Mouse (Mus musculus): ENCODE measurements around the gene Nras. TPM values are rescaled to one million over a fixed set of nuclear protein-coding genes. Genes with fewer than 3 reads are reported as not detected.

Nras gene
- polyA plus RNA-seq, 1 experiment from 2014 or later: 102 TPM

DNA sequence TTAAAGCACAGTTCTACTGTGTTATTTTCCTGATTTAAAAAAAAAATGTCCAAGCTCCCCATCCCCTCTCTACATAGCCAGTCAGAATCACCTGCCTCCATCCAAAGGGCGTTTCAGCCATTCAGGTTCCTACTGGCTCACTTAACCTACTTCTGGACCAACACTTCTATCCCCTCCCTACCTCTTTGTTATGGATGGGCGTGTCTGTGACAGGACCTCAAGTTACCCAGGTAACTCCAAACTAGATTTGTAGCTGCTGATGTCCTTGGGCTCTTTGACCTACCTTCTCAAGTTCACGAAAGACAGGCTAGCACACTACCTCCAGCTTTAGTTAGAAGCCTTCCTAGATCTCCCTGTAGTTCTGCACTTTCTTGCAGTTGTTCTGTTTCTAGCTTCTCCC, 27.9 kb downstream of the Nras start:
- Histone ChIP-seq H3K27me3 (ENCODE audit: insufficient read depth, low read length) (no peaks in the 10 kb centered on the region), H3K4me1 (ENCODE audit: insufficient read depth, low read length) (no peaks in the 10 kb centered on the region), H3K4me2 (replicated peaks; ENCODE audit: low read depth, low read length) (no peak overlapping the region), H3K36me3 (ENCODE audit: insufficient read depth, low read length) (no peaks in the 10 kb centered on the region), H3K9ac (replicated peaks; ENCODE audit: low read length) (no peak overlapping the region), H3K9me3 (ENCODE audit: low read length) (no peaks in the 10 kb centered on the region), H3K4me3 (ENCODE audit: low read length) (no peak overlapping the region), H3K27ac (ENCODE audit: low read length) (no peak overlapping the region)
- no peak for ATAC-seq (ENCODE audit: low FRiP score, low TSS enrichment)
- WGBS: 79% methylated on average over 3 of the region's 3 CpGs

DNA sequence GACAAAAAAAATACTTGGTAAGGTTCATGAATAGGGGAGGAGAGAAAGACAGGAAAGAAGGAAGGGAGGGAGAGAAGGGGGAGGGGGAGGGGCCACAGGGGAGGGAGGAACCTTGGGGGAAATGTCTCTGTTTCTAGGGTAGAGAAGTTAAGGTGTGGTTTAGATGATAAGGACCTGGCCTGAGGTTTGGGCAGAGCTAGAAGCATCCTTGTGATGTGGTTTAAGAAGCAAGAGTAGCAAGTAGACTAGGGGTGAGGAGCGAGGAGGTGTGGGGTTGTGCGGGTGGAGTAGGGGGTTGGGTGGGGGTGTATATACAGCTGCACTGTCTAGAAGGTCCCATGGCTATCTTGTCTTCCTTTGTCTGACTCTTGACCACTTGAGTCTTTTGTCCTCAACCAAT, 33.7 kb downstream of the Nras start:
- no peak overlapping the region for H3K4me3 ChIP-seq (ENCODE audit: low read length)
- H3K27ac ChIP-seq (ENCODE audit: low read length): no peak overlapping the region
- WGBS: 92% methylated on average over 2 of the region's 2 CpGs
- H3K9ac ChIP-seq (replicated peaks; ENCODE audit: low read length): no peak overlapping the region
- H3K4me1 ChIP-seq (ENCODE audit: insufficient read depth, low read length): no peaks in the 10 kb centered on the region
- no peaks in the 10 kb centered on the region for H3K9me3 ChIP-seq (ENCODE audit: low read length)
- no peaks in the 10 kb centered on the region for H3K27me3 ChIP-seq (ENCODE audit: insufficient read depth, low read length)
- no peak overlapping the region for H3K4me2 ChIP-seq (replicated peaks; ENCODE audit: low read depth, low read length)
- ATAC-seq (ENCODE audit: low FRiP score, low TSS enrichment): no peak
- H3K36me3 ChIP-seq (ENCODE audit: insufficient read depth, low read length): no peaks in the 10 kb centered on the region

DNA sequence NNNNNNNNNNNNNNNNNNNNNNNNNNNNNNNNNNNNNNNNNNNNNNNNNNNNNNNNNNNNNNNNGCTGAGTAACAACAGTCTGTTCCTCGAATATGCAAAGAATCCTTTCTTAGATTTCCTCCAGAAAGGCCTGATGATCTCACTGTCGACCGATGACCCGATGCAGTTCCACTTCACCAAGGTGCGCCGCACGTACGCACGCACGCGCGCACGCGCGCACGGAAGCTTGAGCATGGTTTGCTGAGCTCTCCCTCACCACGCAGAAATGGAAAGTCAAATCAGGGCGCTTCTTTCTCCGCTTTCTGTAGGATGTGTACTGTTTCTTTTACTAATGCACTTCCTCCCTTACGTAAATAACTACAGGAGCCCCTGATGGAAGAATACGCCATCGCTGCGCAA, 40.6 kb downstream of the Nras start:
- ATAC-seq (ENCODE audit: low FRiP score, low TSS enrichment): no peak
- H3K4me1 ChIP-seq (ENCODE audit: insufficient read depth, low read length): peaks cover 8% of the 10 kb centered on the region
- H3K9ac ChIP-seq (replicated peaks; ENCODE audit: low read length): no peak overlapping the region
- H3K36me3 ChIP-seq (ENCODE audit: insufficient read depth, low read length): no peaks in the 10 kb centered on the region
- H3K27me3 ChIP-seq (ENCODE audit: insufficient read depth, low read length): peaks cover 2% of the 10 kb centered on the region; the same call in 1 of the 2 replicates
- no peak overlapping the region for H3K4me3 ChIP-seq (ENCODE audit: low read length)
- WGBS: 77% methylated on average over 23 of the region's 23 CpGs
- H3K27ac ChIP-seq (ENCODE audit: low read length): no peak overlapping the region
- H3K4me2 ChIP-seq (replicated peaks; ENCODE audit: low read depth, low read length): no peak overlapping the region
- no peaks in the 10 kb centered on the region for H3K9me3 ChIP-seq (ENCODE audit: low read length)

DNA sequence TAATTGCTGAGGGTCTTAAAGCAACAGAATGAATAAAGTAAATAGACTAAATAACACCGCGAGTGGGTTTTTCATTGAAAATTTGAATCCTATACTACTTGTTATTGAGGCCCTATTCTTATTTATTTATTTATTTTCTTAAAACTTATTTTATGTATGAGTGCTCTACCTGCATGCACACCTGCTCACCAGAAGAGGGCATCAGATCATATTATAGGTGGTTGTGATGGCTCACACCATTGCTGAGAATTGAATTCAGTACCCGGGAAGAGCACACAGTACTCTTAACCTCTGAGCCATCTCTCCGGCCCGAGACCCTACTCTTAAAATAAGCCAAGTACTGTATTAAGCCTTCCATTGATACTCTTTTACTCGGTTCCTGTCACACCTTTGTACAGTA, 41.6 kb downstream of the Nras start:
- no peak for ATAC-seq (ENCODE audit: low FRiP score, low TSS enrichment)
- Histone ChIP-seq H3K27ac (ENCODE audit: low read length) (no peak overlapping the region), H3K4me1 (ENCODE audit: insufficient read depth, low read length) (peaks cover 8% of the 10 kb centered on the region), H3K4me3 (ENCODE audit: low read length) (no peak overlapping the region), H3K4me2 (replicated peaks; ENCODE audit: low read depth, low read length) (no peak overlapping the region), H3K9ac (replicated peaks; ENCODE audit: low read length) (no peak overlapping the region), H3K36me3 (ENCODE audit: insufficient read depth, low read length) (no peaks in the 10 kb centered on the region), H3K27me3 (ENCODE audit: insufficient read depth, low read length) (peaks cover 2% of the 10 kb centered on the region; the same call in 1 of the 2 replicates), H3K9me3 (ENCODE audit: low read length) (no peaks in the 10 kb centered on the region)
- 85% methylated on average over 6 of the region's 6 CpGs for WGBS

DNA sequence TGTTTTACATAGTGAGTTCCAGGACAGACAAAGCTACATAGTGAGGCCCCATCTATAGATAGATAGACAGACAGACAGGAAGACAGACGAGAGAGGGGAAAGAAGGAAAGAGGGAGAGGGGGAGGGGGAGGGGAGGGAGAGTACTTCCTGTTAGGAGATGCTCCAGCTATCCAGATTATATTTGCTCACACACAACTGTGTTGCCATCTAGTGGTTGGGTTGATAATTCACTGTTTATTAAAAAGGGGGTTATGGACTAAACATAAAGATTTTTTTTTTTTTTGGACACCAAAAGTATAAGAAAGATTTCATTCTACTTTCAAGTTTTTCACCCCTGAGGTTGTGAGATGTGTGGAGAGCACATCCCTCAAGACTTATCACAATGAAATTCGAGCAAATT, 42.6 kb downstream of the Nras start:
- no peak overlapping the region for H3K9ac ChIP-seq (replicated peaks; ENCODE audit: low read length)
- peaks cover 8% of the 10 kb centered on the region for H3K4me1 ChIP-seq (ENCODE audit: insufficient read depth, low read length)
- no peaks in the 10 kb centered on the region for H3K36me3 ChIP-seq (ENCODE audit: insufficient read depth, low read length)
- H3K27ac ChIP-seq (ENCODE audit: low read length): no peak overlapping the region
- H3K27me3 ChIP-seq (ENCODE audit: insufficient read depth, low read length): peaks cover 2% of the 10 kb centered on the region; the same call in 1 of the 2 replicates
- H3K4me2 ChIP-seq (replicated peaks; ENCODE audit: low read depth, low read length): no peak overlapping the region
- WGBS: 58% methylated on average over 2 of the region's 2 CpGs
- ATAC-seq (ENCODE audit: low FRiP score, low TSS enrichment): no peak
- H3K9me3 ChIP-seq (ENCODE audit: low read length): no peaks in the 10 kb centered on the region
- H3K4me3 ChIP-seq (ENCODE audit: low read length): no peak overlapping the region

DNA sequence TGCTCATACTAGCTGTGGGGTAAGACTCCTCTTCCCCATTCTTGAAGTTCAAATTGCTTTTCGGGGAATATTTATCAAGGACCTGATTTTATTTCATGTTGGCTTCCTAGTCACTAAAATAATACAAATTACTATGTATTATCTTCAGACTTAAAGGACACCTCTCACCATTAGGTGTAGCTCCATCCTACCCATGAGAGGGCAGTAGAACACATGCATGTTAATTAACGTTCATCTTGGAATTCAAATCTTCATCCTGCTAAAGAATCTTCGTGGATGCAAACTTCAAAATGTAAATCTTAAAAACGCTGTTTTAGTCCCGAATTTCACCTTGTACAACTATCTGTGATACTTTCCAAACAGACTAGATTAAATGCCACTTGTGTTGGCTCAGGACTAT, 43.1 kb downstream of the Nras start:
- H3K4me1 ChIP-seq (ENCODE audit: insufficient read depth, low read length): peaks cover 8% of the 10 kb centered on the region
- H3K36me3 ChIP-seq (ENCODE audit: insufficient read depth, low read length): no peaks in the 10 kb centered on the region
- H3K9ac ChIP-seq (replicated peaks; ENCODE audit: low read length): no peak overlapping the region
- no peak overlapping the region for H3K27ac ChIP-seq (ENCODE audit: low read length)
- peaks cover 2% of the 10 kb centered on the region; the same call in 1 of the 2 replicates for H3K27me3 ChIP-seq (ENCODE audit: insufficient read depth, low read length)
- H3K4me2 ChIP-seq (replicated peaks; ENCODE audit: low read depth, low read length): no peak overlapping the region
- 54% methylated on average over 5 of the region's 5 CpGs for WGBS
- no peak overlapping the region for H3K4me3 ChIP-seq (ENCODE audit: low read length)
- ATAC-seq (ENCODE audit: low FRiP score, low TSS enrichment): no peak
- H3K9me3 ChIP-seq (ENCODE audit: low read length): no peaks in the 10 kb centered on the region

DNA sequence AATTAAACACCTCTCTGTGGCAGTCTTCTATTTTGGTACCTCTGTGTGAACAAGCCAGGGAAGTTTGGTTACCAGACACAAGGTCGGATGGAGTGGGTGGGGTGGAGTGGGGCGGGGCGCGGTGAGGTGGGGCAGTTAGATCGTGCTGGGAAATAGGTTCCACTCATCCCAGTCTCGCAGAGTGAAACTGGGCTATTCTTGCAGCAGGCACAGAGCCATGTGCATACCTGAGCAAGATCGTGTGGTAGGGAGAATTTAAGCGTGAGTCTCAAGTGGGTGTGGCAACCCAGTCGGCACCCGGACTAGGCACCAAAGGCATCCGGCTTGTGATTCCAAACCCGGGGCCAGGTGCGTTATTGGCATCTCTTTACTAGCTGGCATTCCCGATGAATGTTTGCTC, 43.8 kb downstream of the Nras start:
- WGBS: under 1% methylated on average over 14 of the region's 14 CpGs
- no peak overlapping the region for H3K27ac ChIP-seq (ENCODE audit: low read length)

DNA sequence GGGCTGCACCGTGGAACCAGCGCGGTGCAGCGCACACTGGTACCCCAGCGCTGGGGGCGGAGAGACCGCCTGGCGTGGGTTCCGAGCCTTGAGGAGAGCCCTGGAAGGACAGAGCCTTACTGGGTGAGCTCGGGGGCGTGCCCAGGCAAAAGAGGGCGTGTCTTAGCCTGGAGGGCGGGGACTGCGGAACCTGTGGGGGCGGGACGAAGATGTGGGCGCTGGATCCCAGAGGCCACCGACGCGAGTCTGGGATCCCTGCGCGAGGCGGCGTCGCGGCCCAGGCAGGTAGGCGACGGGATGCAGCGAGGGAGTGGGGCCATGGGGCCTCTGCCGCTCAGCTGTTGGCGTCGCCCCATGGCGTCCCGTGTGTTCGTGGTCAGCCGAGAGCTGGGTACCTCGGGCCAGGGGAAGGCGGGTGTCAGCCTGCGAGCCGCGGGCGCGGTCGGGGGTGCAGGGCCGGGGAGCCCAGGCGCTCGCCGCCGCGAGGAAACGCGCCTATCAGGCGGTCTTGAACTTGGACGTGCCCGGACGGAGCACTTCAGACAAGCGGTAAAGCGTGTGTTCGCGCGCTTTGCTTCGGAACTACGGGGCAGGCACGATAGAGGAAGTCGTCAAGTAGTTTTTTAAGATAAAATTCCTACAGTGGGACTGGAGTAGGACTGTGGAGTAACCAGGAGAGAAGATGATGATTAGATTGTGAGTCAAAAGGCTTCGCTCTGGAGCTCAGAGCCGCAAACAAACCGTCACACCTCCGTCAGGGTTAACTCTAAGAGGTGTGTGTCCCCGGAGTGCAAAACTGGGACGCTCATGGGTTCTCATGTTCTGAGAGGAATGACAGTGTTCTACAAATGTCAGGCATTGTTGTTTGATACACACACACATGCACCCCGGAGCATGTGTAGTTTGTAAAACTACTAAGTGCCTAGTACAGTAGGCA, 44.6 kb downstream of the Nras start, which contains the start of gene Dennd2c:
TSS of gene Dennd2c (plus strand) at position 151 of the 937 bp plus-strand sequence.
- peak within 1 kb of the TSS; percentile 79 for H3K9ac ChIP-seq (replicated peaks; ENCODE audit: low read length)
- under 1% methylated on average over 71 of the region's 72 CpGs for whole genome bisulfite sequencing

More for the DNA sequence above, 43.8 kb downstream of the Nras start:
- Histone ChIP-seq H3K9ac (replicated peaks; ENCODE audit: low read length) (peak overlapping the region; percentile 79), H3K36me3 (ENCODE audit: insufficient read depth, low read length) (no peaks in the 10 kb centered on the region), H3K4me2 (replicated peaks; ENCODE audit: low read depth, low read length) (peak overlapping the region; percentile 96), H3K9me3 (ENCODE audit: low read length) (no peaks in the 10 kb centered on the region), H3K27me3 (ENCODE audit: insufficient read depth, low read length) (peaks cover 2% of the 10 kb centered on the region; the same call in 1 of the 2 replicates), H3K4me3 (ENCODE audit: low read length) (peak overlapping the region; percentile 74), H3K4me1 (ENCODE audit: insufficient read depth, low read length) (peaks cover 8% of the 10 kb centered on the region)
- ATAC-seq (ENCODE audit: low FRiP score, low TSS enrichment): peak; percentile 44; the same call in 1 of the 2 replicates

DNA sequence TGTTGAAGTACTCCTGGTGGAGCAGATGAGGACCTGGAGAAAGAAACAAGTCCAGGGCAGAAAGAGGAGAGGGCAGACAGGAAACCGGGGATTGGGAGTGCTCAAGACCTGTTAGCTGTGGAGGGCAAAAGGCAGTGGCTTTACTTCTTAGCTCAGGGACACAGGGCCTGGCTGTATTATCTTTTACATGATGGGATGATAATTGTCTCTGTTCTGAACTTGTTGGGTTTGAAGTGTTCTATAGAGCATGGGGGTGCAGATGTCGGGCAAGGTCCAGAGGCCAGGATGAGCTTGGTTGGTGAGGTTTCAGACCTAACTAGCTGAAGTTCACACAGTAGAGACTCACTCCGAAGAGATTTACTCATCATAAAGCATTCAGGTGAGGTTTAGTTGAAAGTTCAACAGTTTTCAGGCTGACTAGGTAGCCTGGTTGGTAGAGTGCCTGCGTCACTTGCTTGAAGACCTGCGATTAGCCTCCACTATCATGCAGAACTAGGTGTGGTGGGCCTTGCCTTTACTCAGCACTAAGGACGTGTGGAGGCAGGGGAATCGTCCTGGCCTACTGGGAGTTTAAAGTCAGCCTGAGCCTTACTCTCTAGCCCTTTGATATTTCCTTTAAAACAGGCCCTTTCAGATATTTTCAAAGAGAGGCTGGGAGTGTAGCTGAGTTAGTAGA, 49.6 kb downstream of the Nras start:
- Histone ChIP-seq H3K9me3 (ENCODE audit: low read length) (no peaks in the 10 kb centered on the region), H3K27me3 (ENCODE audit: insufficient read depth, low read length) (no peaks in the 10 kb centered on the region), H3K9ac (replicated peaks; ENCODE audit: low read length) (no peak overlapping the region), H3K4me2 (replicated peaks; ENCODE audit: low read depth, low read length) (no peak overlapping the region), H3K36me3 (ENCODE audit: insufficient read depth, low read length) (no peaks in the 10 kb centered on the region), H3K4me3 (ENCODE audit: low read length) (no peak overlapping the region), H3K4me1 (ENCODE audit: insufficient read depth, low read length) (no peaks in the 10 kb centered on the region), H3K27ac (ENCODE audit: low read length) (no peak overlapping the region)
- WGBS: 85% methylated on average over 7 of the region's 7 CpGs
- ATAC-seq (ENCODE audit: low FRiP score, low TSS enrichment): no peak

More for the DNA sequence above, 44.6 kb downstream of the Nras start, which contains the start of gene Dennd2c:
- H3K27ac ChIP-seq (ENCODE audit: low read length): 0 out of 2 replicates have a peak within 1 kb of the TSS, but pooled peaks have one; percentile 50
- H3K4me3 ChIP-seq (ENCODE audit: low read length): peak within 1 kb of the TSS; percentile 74
- ATAC-seq (ENCODE audit: low FRiP score, low TSS enrichment): peak; percentile 97
- H3K4me1 ChIP-seq (ENCODE audit: insufficient read depth, low read length): peaks cover 8% of the 10 kb centered on the region
- no peaks in the 10 kb centered on the region for H3K9me3 ChIP-seq (ENCODE audit: low read length)
- H3K4me2 ChIP-seq (replicated peaks; ENCODE audit: low read depth, low read length): peak within 1 kb of the TSS; percentile 96
- no peaks in the 10 kb centered on the region for H3K36me3 ChIP-seq (ENCODE audit: insufficient read depth, low read length)
- H3K27me3 ChIP-seq (ENCODE audit: insufficient read depth, low read length): peaks cover 2% of the 10 kb centered on the region; the same call in 1 of the 2 replicates
